Mouse (Mus musculus) testis, adult 2 months (tissue): Measurements from ENCODE around the gene Etv4. TPM values are rescaled to one million over a fixed set of nuclear protein-coding genes. Genes with fewer than 3 reads are reported as not detected.
A peak's percentile ranks its signal among the peaks of the same experiment; 100 is the strongest.

Experiments used
- H3K27ac ChIP-seq: fragments of 200-500 bp; 2 replicates; pipeline ENCODE4 v1.5.1; 2012; ENCODE audit warnings: low read depth, low read length; ENCODE audit not compliant: control insufficient read depth, insufficient read depth
- H3K27me3 ChIP-seq: fragments of 200-500 bp; 2 replicates; pipeline ENCODE4 v1.6.1; 2012; ENCODE audit warnings: mild to moderate bottlenecking, low read length, moderate library complexity; ENCODE audit not compliant: control insufficient read depth, insufficient read depth
- H3K36me3 ChIP-seq: fragments of 200-500 bp; 2 replicates; pipeline ENCODE4 v1.6.1; 2012; ENCODE audit warnings: mild to moderate bottlenecking, low read length; ENCODE audit not compliant: control insufficient read depth, insufficient read depth
- H3K4me1 ChIP-seq: fragments of 200-500 bp; 2 replicates; pipeline ENCODE4 v1.6.1; 2012; ENCODE audit warnings: low read length; ENCODE audit not compliant: control insufficient read depth, insufficient read depth
- H3K4me3 ChIP-seq: fragments of 200-500 bp; 2 replicates; pipeline ENCODE4 v1.5.1; 2012; ENCODE audit warnings: low read depth, mild to moderate bottlenecking, low read length, moderate library complexity, mixed read lengths; ENCODE audit not compliant: control insufficient read depth
- CTCF ChIP-seq: fragments of 200-500 bp; IDR thresholded peaks from 2 replicates; pipeline ENCODE4 v1.5.1; 2012; ENCODE audit warnings: low read depth, mild to moderate bottlenecking, inconsistent platforms, low read length, moderate library complexity; ENCODE audit not compliant: control insufficient read depth, insufficient read depth, insufficient replicate concordance
- POLR2A ChIP-seq: fragments of 200-500 bp; IDR thresholded peaks from 2 replicates; pipeline ENCODE4 v1.6.1; 2012; ENCODE audit warnings: low read depth, mild to moderate bottlenecking, inconsistent platforms, low read length, moderate library complexity; ENCODE audit not compliant: control insufficient read depth
- polyA plus RNA-seq: library from polyadenylated mRNA; depleted of rRNA; stranded (reverse); fragments of >200 nt; gene quantifications from 2 replicates; pipeline ENCODE4 v1.2.3, GENCODE M21; 2012

Etv4 gene
- polyA plus RNA-seq, 1 experiment, result 0.53 TPM

GRCm38 (mm10) chr11:101768721-101769120 is 16.4 kb downstream of the Etv4 start:
- Histone ChIP-seq H3K27me3 (no peaks in the 10 kb centered on the region), H3K27ac (no peak overlapping the region), H3K36me3 (peaks cover 9% of the 10 kb centered on the region), H3K4me3 (no peak overlapping the region), H3K4me1 (peaks cover 10% of the 10 kb centered on the region)
- TF ChIP-seq POLR2A (no peak), CTCF (no peak)

- TF ChIP-seq CTCF, result no peak
- no peak for TF ChIP-seq POLR2A
- Histone ChIP-seq H3K27me3 (no peaks in the 10 kb centered on the region), H3K4me3 (no peak overlapping the region), H3K27ac (no peak overlapping the region), H3K36me3 (peaks cover 13% of the 10 kb centered on the region), H3K4me1 (peaks cover 4% of the 10 kb centered on the region)
These were observed 17.8 kb downstream of the Etv4 start for GRCm38 (mm10) chr11:101767326-101767725.

- Histone ChIP-seq H3K27me3 (no peaks in the 10 kb centered on the region), H3K4me3 (no peak overlapping the region), H3K27ac (no peak overlapping the region), H3K4me1 (no peaks in the 10 kb centered on the region), H3K36me3 (peaks cover 13% of the 10 kb centered on the region)
- TF ChIP-seq CTCF (no peak), POLR2A (no peak)
These were observed 20.6 kb downstream of the Etv4 start for GRCm38 (mm10) chr11:101764546-101764945.

- Histone ChIP-seq H3K4me1 (no peaks in the 10 kb centered on the region), H3K27ac (no peak overlapping the region), H3K4me3 (no peak overlapping the region), H3K27me3 (no peaks in the 10 kb centered on the region), H3K36me3 (peaks cover 13% of the 10 kb centered on the region)
- TF ChIP-seq CTCF (peak; percentile 31; the same call in 1 of the 2 replicates), POLR2A (no peak)
These were observed 21.4 kb downstream of the Etv4 start for GRCm38 (mm10) chr11:101763723-101764122.

- H3K36me3 ChIP-seq, result peaks cover 8% of the 10 kb centered on the region
- H3K4me3 ChIP-seq, result no peak overlapping the region
- no peaks in the 10 kb centered on the region for H3K27me3 ChIP-seq
- no peak for TF ChIP-seq CTCF
- TF ChIP-seq POLR2A, result no peak
- H3K4me1 ChIP-seq, result no peaks in the 10 kb centered on the region
- H3K27ac ChIP-seq, result no peak overlapping the region
These were observed 25.6 kb downstream of the Etv4 start for GRCm38 (mm10) chr11:101759530-101759929.

- TF ChIP-seq POLR2A, result no peak
- TF ChIP-seq CTCF, result no peak
- Histone ChIP-seq H3K4me1 (no peaks in the 10 kb centered on the region), H3K36me3 (peaks cover 6% of the 10 kb centered on the region), H3K4me3 (no peak overlapping the region), H3K27me3 (no peaks in the 10 kb centered on the region), H3K27ac (no peak overlapping the region)
These were observed 26.7 kb downstream of the Etv4 start for GRCm38 (mm10) chr11:101758431-101758830.

GRCm38 (mm10) chr11:101757366-101757765 is 27.8 kb downstream of the Etv4 start:
- no peaks in the 10 kb centered on the region for H3K4me1 ChIP-seq
- H3K27ac ChIP-seq, result no peak overlapping the region
- no peaks in the 10 kb centered on the region for H3K27me3 ChIP-seq
- no peak overlapping the region for H3K4me3 ChIP-seq
- peaks cover 4% of the 10 kb centered on the region for H3K36me3 ChIP-seq
- TF ChIP-seq CTCF, result no peak
- TF ChIP-seq POLR2A, result no peak

- no peaks in the 10 kb centered on the region for H3K4me1 ChIP-seq
- TF ChIP-seq CTCF (no peak), POLR2A (no peak)
- H3K4me3 ChIP-seq, result no peak overlapping the region
- no peak overlapping the region for H3K27ac ChIP-seq
- peaks cover 6% of the 10 kb centered on the region for H3K36me3 ChIP-seq
- H3K27me3 ChIP-seq, result no peaks in the 10 kb centered on the region
These were observed 28.6 kb downstream of the Etv4 start for GRCm38 (mm10) chr11:101756616-101757015.
